Mouse (Mus musculus): ENCODE data around the gene Prm3. TPM values are rescaled to one million over a fixed set of nuclear protein-coding genes. Genes with fewer than 3 reads are reported as not detected.

Prm3 gene
- polyA plus RNA-seq, 1 experiment from 2014 or later = not detected

- peak; percentile 86 for DNase-seq (ENCODE audit: low spot score)
These were observed 18.8 kb downstream of the Prm3 start for GRCm38 (mm10) chr16:10771769-10772510.

- DNase-seq (ENCODE audit: low spot score) = peak; percentile 62
These were observed 20.0 kb downstream of the Prm3 start for GRCm38 (mm10) chr16:10770531-10771325.

- peak; percentile 75 for DNase-seq (ENCODE audit: low spot score)
These were observed 21.1 kb downstream of the Prm3 start for GRCm38 (mm10) chr16:10769661-10770060.

GRCm38 (mm10) chr16:10768821-10769220, 21.9 kb downstream of the Prm3 start:
- no peak for DNase-seq (ENCODE audit: low spot score)

GRCm38 (mm10) chr16:10767158-10767557, 23.6 kb downstream of the Prm3 start:
- DNase-seq (ENCODE audit: low spot score) = peak; percentile 90

GRCm38 (mm10) chr16:10764323-10764722, 26.4 kb downstream of the Prm3 start:
- DNase-seq (ENCODE audit: low spot score) = no peak

GRCm38 (mm10) chr16:10763540-10764264, 27.0 kb downstream of the Prm3 start:
- no peak for DNase-seq (ENCODE audit: low spot score)

- DNase-seq (ENCODE audit: low spot score) = no peak
These were observed 28.0 kb downstream of the Prm3 start for GRCm38 (mm10) chr16:10762569-10763180.

GRCm38 (mm10) chr16:10761182-10761581, 29.5 kb downstream of the Prm3 start:
- DNase-seq (ENCODE audit: low spot score) = no peak

GRCm38 (mm10) chr16:10756168-10756567, 34.5 kb downstream of the Prm3 start:
- DNase-seq (ENCODE audit: low spot score) = no peak

GRCm38 (mm10) chr16:10754521-10755296, 36.0 kb downstream of the Prm3 start:
- DNase-seq (ENCODE audit: low spot score) = no peak

- no peak for DNase-seq (ENCODE audit: low spot score)
These were observed 40.9 kb downstream of the Prm3 start for GRCm38 (mm10) chr16:10749824-10750223.

- peak; percentile 79 for DNase-seq (ENCODE audit: low spot score)
These were observed 41.5 kb downstream of the Prm3 start for GRCm38 (mm10) chr16:10749226-10749625.

GRCm38 (mm10) chr16:10741082-10741481, 49.6 kb downstream of the Prm3 start:
- peak; percentile 57 for DNase-seq (ENCODE audit: low spot score)

Other genes with a start within 250 kb of the Prm3 start
- 27.0 and 35.2 TPM in 2 replicates for gene Dexi, start 247.9 kb downstream of the Prm3 start, polyA plus RNA-seq (2015; fragmentation: Nextera tagmentation; extraction: Ambion mirVana)
- 38.5 and 50.7 TPM in 2 replicates for gene Clec16a, start 245.6 kb downstream of the Prm3 start, polyA plus RNA-seq (2015; fragmentation: Nextera tagmentation; extraction: Ambion mirVana)
- 146 and 184 TPM in 2 replicates for gene Socs1, start 5.4 kb downstream of the Prm3 start, polyA plus RNA-seq (2015; fragmentation: Nextera tagmentation; extraction: Ambion mirVana)
- gene Tnp2, start 2.3 kb downstream of the Prm3 start, polyA plus RNA-seq (2015; fragmentation: Nextera tagmentation; extraction: Ambion mirVana) = 3.7 and 4.5 TPM in 2 replicates
- gene Prm2, start 5.2 kb upstream of the Prm3 start, polyA plus RNA-seq (2015; fragmentation: Nextera tagmentation; extraction: Ambion mirVana) = not detected in 2 replicates
- 1.4 and 2.1 TPM in 2 replicates for gene Prm1, start 14.9 kb upstream of the Prm3 start, polyA plus RNA-seq (2015; fragmentation: Nextera tagmentation; extraction: Ambion mirVana)
- gene Gm11172, start 22.0 kb upstream of the Prm3 start, polyA plus RNA-seq (2015; fragmentation: Nextera tagmentation; extraction: Ambion mirVana) = not detected in 2 replicates
- gene Rmi2, start 44.1 kb upstream of the Prm3 start, polyA plus RNA-seq (2015; fragmentation: Nextera tagmentation; extraction: Ambion mirVana) = 8.6 and 12.6 TPM in 2 replicates

Measured in thymus, postnatal 0 days (tissue).